Mouse (Mus musculus): ENCODE measurements around the gene Tmem44.

GRCm38 (mm10) chr16:30499126-30499857 is 51.4 kb downstream of the Tmem44 start:
- no peak for TF ChIP-seq CTCF (IDR thresholded peaks at IDR 0.05; ENCODE audit: borderline replicate concordance, insufficient read depth, low read depth, low read length)
- no peak for TF ChIP-seq POLR2A (IDR thresholded peaks at IDR 0.05; ENCODE audit: borderline replicate concordance, insufficient read depth, low read length)

Data from cerebellum, adult 2 months (tissue).